Comparison of ENCODE assay signal across 18 mouse cellular contexts in genomic region chr13:52445513-52445912, GRCm38 (mm10).
DNase-seq lines count a peak whose midpoint lies in the region; ATAC-seq and TF ChIP-seq lines count a peak whose summit lies in the region.
"Had no signal": no experiment of that assay in that cellular context is flagged by ENCODE, and none has a peak within 500 bp of the region (broad histone marks: within the 10 kb centered on the region; RNA-seq: fewer than 3 reads in every experiment).

No protein-coding gene starts in this region.

- in situ Hi-C loops in CH12.LX (cut with MboI; ENCODE audit: low pct_ligation_motif_present, low pct_unique_long_range_greater_than_20kb, low sequenced_read_pairs), result no loop called here

- peaks cover 16 to 43% of the 10 kb centered on the region in 2 experiments; a peak in 3 of 4 replicates for H3K4me1 ChIP-seq in CH12.LX (ENCODE audit: control insufficient read depth in 1 of 2, insufficient read depth in 2 of 2)
- H3K4me1 ChIP-seq in hindbrain, embryonic 14.5 days (replicated peaks; ENCODE audit: control insufficient read depth, insufficient read depth, low read length), result no peaks in the 10 kb centered on the region
- no peaks in the 10 kb centered on the region for H3K4me1 ChIP-seq in embryonic facial prominence, embryonic 10.5 days
- no peaks in the 10 kb centered on the region; the same call in 1 of the 2 replicates for H3K4me1 ChIP-seq in kidney, embryonic 16.5 days (ENCODE audit: insufficient read depth, low read length)
- H3K4me1 ChIP-seq: heart, embryonic 10.5 days; limb, embryonic 10.5 days; liver, embryonic 13.5 days; midbrain, embryonic 10.5 days had no signal

- no peaks in the 10 kb centered on the region for H3K79me2 ChIP-seq in CH12.LX (replicated peaks; ENCODE audit: control insufficient read depth, extremely low read depth, insufficient read depth, poor library complexity, severe bottlenecking)

- TF ChIP-seq CTCF in CH12.LX (conservative IDR thresholded peaks at IDR 0.05 in 1 of 2, IDR thresholded peaks at IDR 0.05 in 1 of 2; ENCODE audit: low read depth in 2 of 2, low read length in 2 of 2), result no peak

- peak; percentile 97 for TF ChIP-seq EP300 in CH12.LX (IDR thresholded peaks at IDR 0.05; ENCODE audit: low read length)

- no peak for ATAC-seq in hindbrain, embryonic 14.5 days (ENCODE audit: low FRiP score)
- no peak for ATAC-seq in kidney, embryonic 16.5 days (ENCODE audit: low FRiP score, low TSS enrichment)
- ATAC-seq: lung, postnatal 0 days had no signal

- H3K9me3 ChIP-seq in CH12.LX (replicated peaks; ENCODE audit: low read length), result no peaks in the 10 kb centered on the region
- no peaks in the 10 kb centered on the region for H3K9me3 ChIP-seq in hindbrain, embryonic 14.5 days (ENCODE audit: control insufficient read depth, low read length)
- H3K9me3 ChIP-seq in embryonic facial prominence, embryonic 10.5 days, result no peaks in the 10 kb centered on the region
- H3K9me3 ChIP-seq in kidney, embryonic 16.5 days (ENCODE audit: low read length), result no peaks in the 10 kb centered on the region
- H3K9me3 ChIP-seq: heart, embryonic 10.5 days; limb, embryonic 10.5 days; liver, embryonic 13.5 days; midbrain, embryonic 10.5 days had no signal

- no peak for TF ChIP-seq POLR2A in CH12.LX (IDR thresholded peaks at IDR 0.05; ENCODE audit: low read depth, low read length)

- DNase-seq in CH12.LX (ENCODE audit: extremely low read depth), result peak; percentile 77
- peak; percentile 77 to 87 for DNase-seq in frontal cortex, adult 2 months (ENCODE audit: extremely low spot score in 1 of 2, low spot score in 1 of 2)
- DNase-seq in left cerebral cortex, adult 18-20 months (ENCODE audit: low spot score in 2 of 2), result peak; percentile 60 to 87
- peak; percentile 88 for DNase-seq in right cerebral cortex, adult 18-20 months
- no peak for DNase-seq in T-cell, adult 2 months (ENCODE audit: low spot score)
- no peak for DNase-seq in hindbrain, embryonic 14.5 days (ENCODE audit: low spot score)
- no peak for DNase-seq in embryonic facial prominence, embryonic 10.5 days (ENCODE audit: low spot score)
- DNase-seq: cerebellum, adult 18-20 months; heart, postnatal 36 days; liver, embryonic 13.5 days; thymus, adult 18-20 months had no signal

- TF ChIP-seq RAD21 in CH12.LX (IDR thresholded peaks at IDR 0.05; ENCODE audit: low read depth, low read length), result no peak; the same call in 1 of the 2 replicates

- H3K36me3 ChIP-seq in CH12.LX (replicated peaks in 1 of 2; ENCODE audit: control insufficient read depth in 1 of 2, insufficient read depth in 1 of 2, low read length in 1 of 2), result no peaks in the 10 kb centered on the region
- H3K36me3 ChIP-seq in hindbrain, embryonic 14.5 days (replicated peaks; ENCODE audit: control insufficient read depth, insufficient read depth), result no peaks in the 10 kb centered on the region
- no peaks in the 10 kb centered on the region for H3K36me3 ChIP-seq in embryonic facial prominence, embryonic 10.5 days (replicated peaks)
- no peaks in the 10 kb centered on the region for H3K36me3 ChIP-seq in kidney, embryonic 16.5 days (ENCODE audit: insufficient read depth, low read length)
- H3K36me3 ChIP-seq: heart, embryonic 10.5 days; limb, embryonic 10.5 days; liver, embryonic 13.5 days; midbrain, embryonic 10.5 days had no signal

- peak overlapping the region; percentile 51 for H3K9ac ChIP-seq in CH12.LX (ENCODE audit: insufficient read depth, low read depth)
- H3K9ac ChIP-seq in hindbrain, embryonic 14.5 days, result no peak overlapping the region
- H3K9ac ChIP-seq in kidney, embryonic 16.5 days (replicated peaks; ENCODE audit: low read length), result no peak overlapping the region
- H3K9ac ChIP-seq: liver, embryonic 13.5 days had no signal

- dilution Hi-C loops in CH12.LX (cut with MboI; ENCODE audit: extremely low pct_ligation_motif_present, extremely low pct_unique_long_range_greater_than_20kb, low sequenced_read_pairs), result no loop called here

- H3K27me3 ChIP-seq in CH12.LX (replicated peaks), result no peaks in the 10 kb centered on the region
- H3K27me3 ChIP-seq in hindbrain, embryonic 14.5 days (ENCODE audit: control insufficient read depth, insufficient read depth, low read length), result no peaks in the 10 kb centered on the region
- H3K27me3 ChIP-seq in embryonic facial prominence, embryonic 10.5 days (replicated peaks; ENCODE audit: low read depth, poor library complexity, severe bottlenecking), result no peaks in the 10 kb centered on the region
- H3K27me3 ChIP-seq in kidney, embryonic 16.5 days (ENCODE audit: insufficient read depth, low read length), result no peaks in the 10 kb centered on the region
- H3K27me3 ChIP-seq: liver, embryonic 13.5 days had no signal

- no peak overlapping the region for H3K4me3 ChIP-seq in CH12.LX (replicated peaks in 1 of 3; ENCODE audit: low read depth in 2 of 3, low read length in 2 of 3, poor library complexity in 1 of 3)
- no peak overlapping the region for H3K4me3 ChIP-seq in hindbrain, embryonic 14.5 days (replicated peaks; ENCODE audit: low read length)
- H3K4me3 ChIP-seq in embryonic facial prominence, embryonic 10.5 days, result no peak overlapping the region
- H3K4me3 ChIP-seq in kidney, embryonic 16.5 days (ENCODE audit: low read length), result no peak overlapping the region
- H3K4me3 ChIP-seq: erythroblast, embryonic 14.5 days; heart, embryonic 10.5 days; limb, embryonic 10.5 days; liver, embryonic 13.5 days; midbrain, embryonic 10.5 days had no signal

- no peak overlapping the region for H3K27ac ChIP-seq in CH12.LX (ENCODE audit: insufficient read depth, low read depth)
- no peak overlapping the region for H3K27ac ChIP-seq in hindbrain, embryonic 14.5 days
- H3K27ac ChIP-seq in embryonic facial prominence, embryonic 10.5 days (replicated peaks), result no peak overlapping the region
- no peak overlapping the region for H3K27ac ChIP-seq in kidney, embryonic 16.5 days (ENCODE audit: low read length)
- H3K27ac ChIP-seq: heart, embryonic 10.5 days; kidney, postnatal 0 days; limb, embryonic 10.5 days; liver, embryonic 13.5 days; midbrain, embryonic 10.5 days had no signal

- WGBS in hindbrain, embryonic 14.5 days, result 83% methylated on average over 10 of the region's 10 CpGs
- 84% methylated on average over 10 of the region's 10 CpGs for WGBS in embryonic facial prominence, embryonic 10.5 days
- 84% methylated on average over 10 of the region's 10 CpGs for WGBS in kidney, embryonic 16.5 days

- H3K4me2 ChIP-seq in CH12.LX (ENCODE audit: insufficient read depth, low read depth, poor library complexity, severe bottlenecking), result peak overlapping the region; percentile 73
- no peak overlapping the region for H3K4me2 ChIP-seq in hindbrain, embryonic 14.5 days (replicated peaks)
- no peak overlapping the region for H3K4me2 ChIP-seq in kidney, embryonic 16.5 days (replicated peaks; ENCODE audit: low read depth, low read length)
- H3K4me2 ChIP-seq: liver, embryonic 13.5 days had no signal

TF ChIP-seq in CH12.LX, 34 proteins besides CTCF, POLR2A, EP300 and RAD21:
- TF ChIP-seq JUND (conservative IDR thresholded peaks at IDR 0.05; ENCODE audit: low read depth, low read length) (peak; percentile 87), MAZ (IDR thresholded peaks at IDR 0.05; ENCODE audit: low read depth, low read length) (peak; percentile 97), MYC (IDR thresholded peaks at IDR 0.05; ENCODE audit: low read depth, low read length) (0 out of 2 replicates have a peak, but pooled peaks have one; percentile 33), TCF12 (IDR thresholded peaks at IDR 0.05; ENCODE audit: low read depth, low read length) (peak; percentile 93), MEF2A (IDR thresholded peaks at IDR 0.05; ENCODE audit: borderline replicate concordance, low read depth, low read length) (peak; percentile 97), KAT2A (IDR thresholded peaks at IDR 0.05; ENCODE audit: insufficient replicate concordance, low read length) (no peak), RCOR1 (conservative IDR thresholded peaks at IDR 0.05; ENCODE audit: low read depth, low read length) (peak; percentile 98), SMC3 (IDR thresholded peaks at IDR 0.05; ENCODE audit: low read depth, low read length) (no peak), ETS1 (conservative IDR thresholded peaks at IDR 0.05; ENCODE audit: low read depth, low read length) (peak; percentile 83), CHD2 (IDR thresholded peaks at IDR 0.05; ENCODE audit: low read length) (peak; percentile 89), BHLHE40 (IDR thresholded peaks at IDR 0.05; ENCODE audit: low read depth, low read length) (peak; percentile 79), IRF4 (IDR thresholded peaks at IDR 0.05; ENCODE audit: low read depth, low read length) (peak; percentile 98), HCFC1 (IDR thresholded peaks at IDR 0.05; ENCODE audit: low read depth, low read length) (0 out of 2 replicates have a peak, but pooled peaks have one; percentile 34), JUN (IDR thresholded peaks at IDR 0.05; ENCODE audit: insufficient read depth, low read depth, low read length) (peak; percentile 77), UBTF (IDR thresholded peaks at IDR 0.05; ENCODE audit: low read depth, low read length) (no peak), MAFK (IDR thresholded peaks at IDR 0.05; ENCODE audit: insufficient replicate concordance, low read length) (peak; percentile 65; the same call in 1 of the 2 replicates), MAX (IDR thresholded peaks at IDR 0.05; ENCODE audit: low read length) (peak; percentile 49; the same call in 1 of the 2 replicates), ELF1 (IDR thresholded peaks at IDR 0.05; ENCODE audit: low read depth, low read length) (peak; percentile 28; the same call in 1 of the 2 replicates), ZNF384 (IDR thresholded peaks at IDR 0.05; ENCODE audit: low read depth, low read length) (no peak)

Comparison
In these comparisons a context has a peak if more than half of its experiments do, and no peak if none do; other contexts are left out.
1. DNase-seq: peak in CH12.LX (single experiment), frontal cortex, adult 2 months (2 of 2), left cerebral cortex, adult 18-20 months (2 of 2) and right cerebral cortex, adult 18-20 months (single experiment); none in T-cell, adult 2 months (single experiment), hindbrain, embryonic 14.5 days (single experiment) and embryonic facial prominence, embryonic 10.5 days (single experiment).